Mouse (Mus musculus): ENCODE measurements around the gene Ptprn2.

DNA sequence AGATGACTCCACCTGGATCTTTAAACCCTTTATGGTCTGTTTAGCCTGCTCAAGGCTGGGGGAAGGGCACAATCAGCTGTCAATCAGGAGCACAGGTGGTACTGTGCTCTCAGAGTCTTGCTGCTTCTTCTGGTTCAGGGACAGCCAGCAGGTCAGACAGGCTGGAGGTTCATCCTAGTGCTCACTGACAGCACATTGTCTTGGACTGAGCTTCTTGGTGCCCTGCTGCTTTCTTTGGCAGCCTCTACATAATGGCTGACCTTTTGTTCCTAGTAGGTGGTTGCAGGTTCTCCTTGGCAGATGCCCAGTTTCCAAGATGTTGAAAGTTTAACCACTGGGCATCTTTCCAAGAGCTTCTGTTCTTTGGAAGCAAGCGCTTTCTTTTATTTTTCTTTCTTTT lies 55.1 kb downstream of the Ptprn2 start:
- TF ChIP-seq POLR2A (IDR thresholded peaks at IDR 0.05; ENCODE audit: insufficient read length, low read depth): no peak
- no peak for TF ChIP-seq POLR2AphosphoS2 (IDR thresholded peaks at IDR 0.05; ENCODE audit: insufficient read length, low read depth)
- TF ChIP-seq USF1 (IDR thresholded peaks at IDR 0.05; ENCODE audit: low read depth): no peak
- TF ChIP-seq MYOD1 (IDR thresholded peaks at IDR 0.05; ENCODE audit: control insufficient read depth in 1 of 3, insufficient read length in 2 of 3, low read depth in 2 of 3): no peak
- no peak for TF ChIP-seq E2F4 (IDR thresholded peaks at IDR 0.05; ENCODE audit: insufficient read depth)
- no peak for TF ChIP-seq CEBPB (IDR thresholded peaks at IDR 0.05; ENCODE audit: insufficient read depth, poor library complexity, severe bottlenecking)
